Mouse (Mus musculus) MEL (cell line): ENCODE measurements at regions not wholly inside any gene's neighbourhood (a gene's known extent, or its start where the extent isn't known, plus 50 kb on each side); places are given as distances from the start of the nearest gene placed in this dataset.

Experiments used
- DNase-seq: peaks from one replicate; pipeline ENCODE4 v3.0.0; 2011; ENCODE audit warnings: low read depth, low spot score
- H3K27ac ChIP-seq: 2 replicates; pipeline ENCODE4 v1.5.1; 2012; ENCODE audit warnings: low read depth, mild to moderate bottlenecking, control low read depth, low read length, moderate library complexity; ENCODE audit not compliant: control insufficient read depth
- H3K27me3 ChIP-seq, 2 experiments: fragments of 150-350 bp in 1 of 2; sonication (generic) in 1 of 2; 2 replicates each; pipeline ENCODE4 v1.6.1; 2012; ENCODE audit warnings: low read length in 2 of 2, mild to moderate bottlenecking in 2 of 2, improper control_type of control experiment in 1 of 2, moderate library complexity in 1 of 2; ENCODE audit not compliant: insufficient read depth in 2 of 2, control insufficient read depth in 1 of 2
- H3K36me3 ChIP-seq, 2 experiments: 2 replicates each; pipeline ENCODE4 v1.6.1; 2012 to 2014; ENCODE audit warnings: low read length in 2 of 2, improper control_type of control experiment in 1 of 2, inconsistent platforms in 1 of 2, mild to moderate bottlenecking in 1 of 2; ENCODE audit not compliant: insufficient read depth in 2 of 2, control insufficient read depth in 1 of 2
- H3K4me1 ChIP-seq, 2 experiments: fragments of 150-350 bp in 1 of 2; sonication (generic) in 1 of 2; 2 replicates each; pipeline ENCODE4 v1.6.1; 2012; ENCODE audit warnings: low read length in 2 of 2, improper control_type of control experiment in 1 of 2, mild to moderate bottlenecking in 1 of 2; ENCODE audit not compliant: insufficient read depth in 2 of 2, control insufficient read depth in 1 of 2
- H3K4me3 ChIP-seq, 2 experiments: fragments of 150-350 bp in 1 of 2; sonication (generic) in 1 of 2; 2 replicates each; pipeline ENCODE4 v1.5.1; 2012; ENCODE audit warnings: low read depth in 2 of 2, low read length in 2 of 2, mild to moderate bottlenecking in 2 of 2, moderate library complexity in 2 of 2, control low read depth in 1 of 2, improper control_type of control experiment in 1 of 2; ENCODE audit not compliant: control insufficient read depth in 1 of 2, insufficient read depth in 1 of 2
- H3K79me2 ChIP-seq: 2 replicates; pipeline ENCODE4 v1.6.1; 2012; ENCODE audit warnings: mild to moderate bottlenecking, low read length, moderate library complexity; ENCODE audit not compliant: control insufficient read depth, poor library complexity, insufficient read depth
- H3K9ac ChIP-seq: 2 replicates; pipeline ENCODE4 v1.6.1; 2012; ENCODE audit warnings: low read depth, mild to moderate bottlenecking, control low read depth, low read length, moderate library complexity; ENCODE audit not compliant: control insufficient read depth, poor library complexity, severe bottlenecking
- H3K9me3 ChIP-seq: fragments of 150-350 bp; sonication (generic); replicated peaks from 2 replicates; pipeline ENCODE4 v1.6.1; 2012; ENCODE audit warnings: mild to moderate bottlenecking, low read length, improper control_type of control experiment, moderate library complexity; ENCODE audit not compliant: insufficient read depth
- BHLHE40 ChIP-seq: IDR thresholded peaks from 2 replicates; pipeline ENCODE4 v1.6.1; 2012; ENCODE audit warnings: low read depth, mild to moderate bottlenecking, inconsistent platforms, low read length, improper control_type of control experiment, borderline replicate concordance
- CHD1 ChIP-seq: IDR thresholded peaks from 2 replicates; pipeline ENCODE4 v1.6.1; 2012; ENCODE audit warnings: low read depth, mild to moderate bottlenecking, inconsistent platforms, low read length, improper control_type of control experiment
- CTCF ChIP-seq, 3 experiments: IDR thresholded peaks in 2 of 3; conservative IDR thresholded peaks in 1 of 3; 2 replicates each; pipeline ENCODE4 v1.5.1; 2011 to 2012; ENCODE audit warnings: low read length in 3 of 3, low read depth in 2 of 3, mild to moderate bottlenecking in 2 of 3, improper control_type of control experiment in 1 of 3, inconsistent platforms in 1 of 3, mixed read lengths in 1 of 3, moderate library complexity in 1 of 3; ENCODE audit not compliant: control insufficient read depth in 1 of 3, insufficient read depth in 1 of 3, poor library complexity in 1 of 3, severe bottlenecking in 1 of 3
- ELF1 ChIP-seq: IDR thresholded peaks from 2 replicates; pipeline ENCODE4 v1.6.1; 2014; ENCODE audit warnings: low read depth, mild to moderate bottlenecking, inconsistent platforms, low read length, improper control_type of control experiment, moderate library complexity
- EP300 ChIP-seq, 2 experiments: IDR thresholded peaks; 2 replicates each; pipeline ENCODE4 v1.6.1; 2011; ENCODE audit warnings: improper control_type of control experiment in 2 of 2, low read length in 2 of 2, low read depth in 1 of 2, mild to moderate bottlenecking in 1 of 2
- HCFC1 ChIP-seq: IDR thresholded peaks from 2 replicates; pipeline ENCODE4 v1.6.1; 2012; ENCODE audit warnings: low read depth, mild to moderate bottlenecking, inconsistent platforms, low read length, improper control_type of control experiment, moderate library complexity
- JUND ChIP-seq: IDR thresholded peaks from 2 replicates; pipeline ENCODE4 v1.6.1; 2011; ENCODE audit warnings: low read depth, mild to moderate bottlenecking, improper control_type of control experiment, low read length
- MAZ ChIP-seq: IDR thresholded peaks from 2 replicates; pipeline ENCODE4 v1.6.1; 2012; ENCODE audit warnings: low read depth, mild to moderate bottlenecking, inconsistent platforms, low read length, improper control_type of control experiment
- MEF2A ChIP-seq: IDR thresholded peaks from 2 replicates; pipeline ENCODE4 v1.6.1; 2014; ENCODE audit warnings: low read depth, mild to moderate bottlenecking, inconsistent platforms, low read length, improper control_type of control experiment; ENCODE audit not compliant: poor library complexity, insufficient replicate concordance, severe bottlenecking; ENCODE audit errors: extremely low read depth
- MYB ChIP-seq: IDR thresholded peaks from 2 replicates; pipeline ENCODE4 v1.6.1; 2011; ENCODE audit warnings: mild to moderate bottlenecking, low read depth, low read length, improper control_type of control experiment
- NRF1 ChIP-seq: IDR thresholded peaks from 2 replicates; pipeline ENCODE4 v1.6.1; 2014; ENCODE audit warnings: low read depth, mild to moderate bottlenecking, inconsistent platforms, low read length, improper control_type of control experiment, moderate library complexity; ENCODE audit not compliant: poor library complexity, insufficient read depth, severe bottlenecking
- POLR2A ChIP-seq, 2 experiments: IDR thresholded peaks; 2 replicates each; pipeline ENCODE4 v1.6.1; 2011 to 2012; ENCODE audit warnings: low read length in 2 of 2, mild to moderate bottlenecking in 2 of 2, control low read depth in 1 of 2, improper control_type of control experiment in 1 of 2, low read depth in 1 of 2, moderate library complexity in 1 of 2; ENCODE audit not compliant: control insufficient read depth in 1 of 2, insufficient read depth in 1 of 2, poor library complexity in 1 of 2
- POLR2AphosphoS2 ChIP-seq: IDR thresholded peaks from 2 replicates; pipeline ENCODE4 v1.6.1; 2011; ENCODE audit warnings: low read length, improper control_type of control experiment
- RAD21 ChIP-seq: IDR thresholded peaks from 2 replicates; pipeline ENCODE4 v1.6.1; 2011; ENCODE audit warnings: mild to moderate bottlenecking, low read depth, low read length, improper control_type of control experiment
- SIN3A ChIP-seq: IDR thresholded peaks from 2 replicates; pipeline ENCODE4 v1.6.1; 2012; ENCODE audit warnings: low read length, improper control_type of control experiment, inconsistent platforms
- TAL1 ChIP-seq: IDR thresholded peaks from 2 replicates; pipeline ENCODE4 v1.6.1; 2012; ENCODE audit warnings: mild to moderate bottlenecking, inconsistent platforms, low read length, moderate library complexity, mixed read lengths
- TBP ChIP-seq: IDR thresholded peaks from 2 replicates; pipeline ENCODE4 v1.8.0; 2011; ENCODE audit warnings: low read depth, low read length, improper control_type of control experiment
- UBTF ChIP-seq: IDR thresholded peaks from 2 replicates; pipeline ENCODE4 v1.6.1; 2012; ENCODE audit warnings: low read depth, mild to moderate bottlenecking, inconsistent platforms, low read length, improper control_type of control experiment, moderate library complexity, borderline replicate concordance; ENCODE audit not compliant: insufficient read depth
- USF1 ChIP-seq: IDR thresholded peaks from 2 replicates; pipeline ENCODE4 v1.6.1; 2014; ENCODE audit warnings: low read depth, mild to moderate bottlenecking, inconsistent platforms, low read length, improper control_type of control experiment, moderate library complexity
- USF2 ChIP-seq, 2 experiments: IDR thresholded peaks; 2 replicates each; pipeline ENCODE4 v1.6.1; 2011 to 2012; ENCODE audit warnings: improper control_type of control experiment in 2 of 2, low read length in 2 of 2, borderline replicate concordance in 1 of 2, inconsistent platforms in 1 of 2, low read depth in 1 of 2, mild to moderate bottlenecking in 1 of 2; ENCODE audit not compliant: insufficient read depth in 1 of 2
- ZC3H11A ChIP-seq: IDR thresholded peaks from 2 replicates; pipeline ENCODE4 v1.6.1; 2012; ENCODE audit warnings: low read depth, mild to moderate bottlenecking, inconsistent platforms, low read length, improper control_type of control experiment

GRCm38 (mm10) chr2:94729791-94730190, 291.9 kb upstream of the Api5 start:
- no peaks in the 10 kb centered on the region for H3K9me3 ChIP-seq

GRCm38 (mm10) chr2:94699383-94699782, 261.4 kb upstream of the Api5 start:
- DNase-seq: no peak
- Histone ChIP-seq H3K27ac (no peak overlapping the region), H3K4me1 (no peaks in the 10 kb centered on the region), H3K4me3 (no peak overlapping the region), H3K79me2 (no peaks in the 10 kb centered on the region)
- TF ChIP-seq EP300 (IDR thresholded peaks at IDR 0.05; ENCODE audit: low read depth in 1 of 2, low read length in 2 of 2) (no peak), HCFC1 (no peak), ZC3H11A (no peak), BHLHE40 (no peak), UBTF (no peak), MYB (no peak), CHD1 (no peak), JUND (no peak), POLR2AphosphoS2 (no peak), TAL1 (no peak), USF1 (no peak), CTCF (IDR thresholded peaks at IDR 0.05 in 2 of 3, conservative IDR thresholded peaks at IDR 0.05 in 1 of 3; ENCODE audit: control insufficient read depth in 1 of 3, insufficient read depth in 1 of 3, low read depth in 2 of 3, low read length in 3 of 3, poor library complexity in 1 of 3, severe bottlenecking in 1 of 3) (no peak), RAD21 (no peak), ELF1 (no peak), MEF2A (no peak), NRF1 (no peak)
- TF ChIP-seq, all 39 proteins: peak for 0
- no peaks in the 10 kb centered on the region for H3K9me3 ChIP-seq
- H3K36me3 ChIP-seq: no peaks in the 10 kb centered on the region
- no peak overlapping the region for H3K9ac ChIP-seq
- H3K27me3 ChIP-seq: no peaks in the 10 kb centered on the region

More at GRCm38 (mm10) chr2:94729791-94730190, 291.9 kb upstream of the Api5 start:
- TF ChIP-seq POLR2A (IDR thresholded peaks at IDR 0.05; ENCODE audit: control insufficient read depth in 1 of 2, insufficient read depth in 1 of 2, low read depth in 1 of 2, low read length in 2 of 2, poor library complexity in 1 of 2): no peak
- TF ChIP-seq HCFC1: no peak
- TF ChIP-seq USF2 (IDR thresholded peaks at IDR 0.05; ENCODE audit: borderline replicate concordance in 1 of 2, insufficient read depth in 1 of 2, low read depth in 1 of 2, low read length in 2 of 2): no peak
- no peak for TF ChIP-seq SIN3A
- TF ChIP-seq TBP: no peak
- TF ChIP-seq MAZ: no peak
- no peak for TF ChIP-seq TAL1
- no peak for TF ChIP-seq NRF1
- H3K27ac ChIP-seq: no peak overlapping the region
- H3K36me3 ChIP-seq: no peaks in the 10 kb centered on the region
- no peak for DNase-seq
- no peaks in the 10 kb centered on the region for H3K4me1 ChIP-seq
- no peaks in the 10 kb centered on the region for H3K79me2 ChIP-seq
- H3K9ac ChIP-seq: no peak overlapping the region
- H3K4me3 ChIP-seq: no peak overlapping the region
- no peaks in the 10 kb centered on the region for H3K27me3 ChIP-seq
